Mouse (Mus musculus) kidney, adult 9 months (tissue): ENCODE measurements around the gene Kctd12.

Source experiments
- DNase-seq: peaks from one replicate; pipeline ENCODE4 v3.0.0; 2022

Kctd12 gene

GRCm38 (mm10) chr14:102982627-102983540 lies at the start of gene Kctd12:
Kctd12 (minus strand) TSS chr14:102982637.
- DNase-seq: peak; percentile 90

DNA sequence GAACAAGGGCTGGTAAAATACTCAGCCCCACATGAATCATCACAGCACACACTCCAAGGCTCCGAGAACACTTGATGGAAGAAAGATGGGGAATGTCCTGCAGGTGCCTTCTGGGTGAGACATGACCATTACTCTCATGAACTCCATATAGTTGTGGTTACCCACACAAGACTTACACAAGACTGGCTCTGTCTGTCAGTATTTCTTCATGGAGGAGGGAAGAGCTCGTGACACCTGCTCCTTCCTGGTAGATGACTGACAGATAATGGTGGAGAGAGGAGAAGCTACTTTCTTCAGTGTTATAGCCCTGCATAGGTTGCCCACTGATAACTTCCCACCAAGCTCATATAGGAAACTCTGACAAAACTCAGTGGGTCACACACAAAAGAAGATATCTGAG lies 46.8 kb upstream of the Kctd12 start:
- no peak for DNase-seq

DNA sequence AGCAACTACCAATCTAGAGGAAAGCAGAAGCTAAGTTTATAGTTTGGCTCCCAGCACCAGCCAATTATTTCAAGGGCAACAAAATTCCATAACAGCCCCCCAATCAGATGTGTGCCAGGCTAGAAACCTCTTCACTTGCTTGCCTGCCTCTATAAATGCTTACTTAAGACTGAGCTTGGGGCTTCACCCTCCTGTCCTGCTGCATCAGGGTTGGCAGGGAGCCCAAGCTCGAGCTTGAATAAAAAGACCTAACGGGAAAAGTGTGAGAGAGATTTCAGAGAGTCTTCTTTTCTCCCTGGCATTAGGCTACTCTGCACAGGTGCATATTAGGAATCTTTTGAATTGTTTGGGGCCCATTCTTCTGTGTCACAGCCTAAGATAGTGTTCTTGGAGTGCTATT lies 37.6 kb upstream of the Kctd12 start:
- DNase-seq: no peak

- no peak for DNase-seq
Measured at GRCm38 (mm10) chr14:103017009-103017408, 34.6 kb upstream of the Kctd12 start.

GRCm38 (mm10) chr14:103012563-103013150 lies 30.2 kb upstream of the Kctd12 start:
- DNase-seq: peak; percentile 70

- DNase-seq: peak; percentile 32
Measured at GRCm38 (mm10) chr14:103011782-103012181, 29.3 kb upstream of the Kctd12 start.

- DNase-seq: no peak
Measured at GRCm38 (mm10) chr14:103007737-103008136, 25.3 kb upstream of the Kctd12 start.

DNA sequence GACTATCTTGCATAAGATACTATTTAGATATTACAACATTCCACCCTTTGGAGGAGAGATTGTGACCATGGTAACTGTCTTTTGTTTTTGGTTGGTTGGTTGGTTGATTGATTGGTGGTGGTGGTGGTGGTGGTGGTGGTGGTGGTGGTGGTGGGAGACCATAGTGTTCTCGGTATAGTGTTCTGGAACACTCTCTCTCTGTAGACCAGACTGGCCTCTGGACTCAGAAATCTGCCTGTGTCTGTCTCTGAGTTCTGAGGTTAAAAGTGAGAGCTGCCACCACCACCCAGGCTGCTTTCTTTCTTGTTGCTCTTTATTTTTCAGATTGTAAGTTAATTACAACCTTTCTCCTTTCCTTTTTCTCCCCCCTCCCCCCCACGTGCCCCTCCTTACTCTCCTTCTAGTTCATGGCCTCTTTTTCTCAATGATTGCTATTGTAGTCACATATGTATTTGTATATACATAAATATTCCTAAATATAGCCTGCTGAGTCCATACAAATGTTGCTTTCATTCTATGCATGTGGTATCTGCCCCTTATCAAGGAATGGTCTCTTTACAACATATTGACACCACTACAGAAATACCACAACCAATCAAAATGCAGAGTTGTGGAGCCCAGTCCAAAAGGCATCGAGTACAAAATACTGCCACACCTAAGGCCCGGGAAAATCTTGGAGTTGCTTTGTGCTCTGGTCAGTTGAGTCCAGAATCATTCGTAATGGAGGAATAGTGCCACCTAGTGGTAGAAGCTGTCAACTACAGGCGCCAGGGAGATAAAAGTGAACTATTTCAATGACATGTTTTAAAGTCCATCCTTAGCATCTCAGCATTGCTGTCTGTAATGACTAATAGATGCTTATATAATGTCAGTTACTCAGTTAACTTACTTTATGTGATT lies 12.5 kb upstream of the Kctd12 start:
- peak; percentile 87 for DNase-seq

DNA sequence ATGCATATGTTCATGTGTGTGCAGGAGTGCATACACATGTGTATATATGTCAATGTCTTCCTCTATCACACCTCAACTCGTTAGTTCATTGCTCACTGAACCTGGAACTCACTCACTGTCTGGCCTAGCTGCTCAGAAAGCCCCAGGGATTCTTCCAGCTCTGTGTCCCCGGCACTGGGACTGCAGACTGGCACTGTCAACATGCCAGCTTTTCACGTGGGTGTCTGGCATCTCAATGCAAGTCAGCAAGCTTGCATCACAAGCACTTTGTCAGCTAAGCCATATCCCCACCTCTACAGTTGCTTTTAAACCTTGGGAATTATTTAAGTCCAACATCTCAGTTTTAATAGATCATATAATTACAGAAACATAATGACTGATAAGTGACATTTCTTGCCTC lies 8.3 kb upstream of the Kctd12 start:
- DNase-seq: no peak

GRCm38 (mm10) chr14:102989866-102990265 lies 7.4 kb upstream of the Kctd12 start:
- no peak for DNase-seq

GRCm38 (mm10) chr14:102989254-102989653 lies 6.8 kb upstream of the Kctd12 start:
- no peak for DNase-seq

- DNase-seq: no peak
Measured at GRCm38 (mm10) chr14:102987626-102988025, 5.2 kb upstream of the Kctd12 start.

DNA sequence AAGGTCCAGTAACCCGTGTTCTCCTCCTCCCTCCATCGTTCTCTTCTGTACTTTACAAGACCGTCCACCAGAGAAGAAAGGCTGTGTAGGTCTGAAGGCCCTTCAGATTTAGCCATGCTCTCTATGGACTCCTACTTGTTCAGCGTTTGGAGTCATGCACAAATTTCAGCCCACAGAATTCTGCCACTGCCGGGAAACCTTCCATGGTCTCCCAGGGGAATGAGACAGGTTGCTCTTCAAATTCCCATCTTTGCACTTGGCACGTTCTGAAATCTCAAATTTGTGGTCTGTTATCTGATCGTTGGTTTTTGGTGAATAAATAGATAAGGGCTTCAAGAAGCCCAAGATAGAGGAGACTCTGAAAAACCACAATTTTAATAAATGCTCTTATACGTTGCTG lies 1.2 kb upstream of the Kctd12 start:
- DNase-seq: no peak

DNA sequence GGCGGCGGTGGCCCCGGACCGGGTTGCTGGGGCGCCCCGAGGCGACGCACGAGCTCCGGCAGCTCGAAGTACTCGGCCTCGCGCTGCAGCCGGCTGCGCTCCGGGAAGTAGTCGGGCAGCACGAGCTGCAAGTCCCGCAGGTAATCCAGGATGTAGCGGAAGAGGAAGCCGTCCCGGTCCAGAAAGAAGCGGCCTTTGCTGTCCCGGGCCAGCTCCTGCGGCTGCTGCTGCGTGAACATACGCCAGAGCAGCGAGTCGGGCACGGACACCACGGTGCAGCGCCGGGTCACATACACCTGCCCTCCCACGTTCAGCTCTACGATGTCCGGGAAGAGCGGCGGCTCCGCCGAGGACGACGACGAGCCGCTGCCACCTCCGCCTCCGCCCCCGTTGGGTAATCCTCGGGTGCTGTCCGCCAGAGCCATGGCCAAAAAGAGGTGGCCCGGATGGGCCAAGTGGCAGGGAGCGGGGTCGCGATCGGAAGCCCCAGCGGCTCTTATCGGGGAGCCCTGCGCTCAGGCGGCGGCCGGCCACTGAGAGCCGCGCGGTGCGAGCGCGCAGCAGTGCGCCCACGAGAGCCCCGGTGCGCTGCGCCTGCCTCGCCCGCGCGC lies 316 bp downstream of the Kctd12 start:
- DNase-seq: peak; percentile 49

- DNase-seq: peak; percentile 70
Measured at GRCm38 (mm10) chr14:102981441-102982015, 909 bp downstream of the Kctd12 start.

DNA sequence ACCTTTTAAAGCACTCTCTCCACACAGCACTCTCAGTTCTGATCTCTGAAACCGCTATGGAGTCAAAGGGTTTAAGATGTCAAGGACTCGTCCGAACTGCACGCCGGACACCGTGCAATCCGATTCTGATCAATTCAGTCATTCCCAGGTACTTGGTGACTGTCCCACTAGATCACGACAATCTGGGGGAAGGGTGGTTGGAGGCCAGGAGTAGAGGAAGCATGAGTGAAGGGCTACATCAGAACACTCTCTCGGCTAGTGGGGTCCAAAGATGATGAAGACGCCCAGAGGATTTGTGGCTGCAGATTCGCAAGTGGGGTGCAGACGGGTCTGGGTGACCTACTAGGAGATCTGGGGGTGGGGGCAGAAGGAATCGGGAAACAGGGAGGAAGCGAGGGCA lies 1.5 kb downstream of the Kctd12 start:
- no peak for DNase-seq

GRCm38 (mm10) chr14:102980481-102980880 lies 2.0 kb downstream of the Kctd12 start:
- DNase-seq: peak; percentile 32

DNA sequence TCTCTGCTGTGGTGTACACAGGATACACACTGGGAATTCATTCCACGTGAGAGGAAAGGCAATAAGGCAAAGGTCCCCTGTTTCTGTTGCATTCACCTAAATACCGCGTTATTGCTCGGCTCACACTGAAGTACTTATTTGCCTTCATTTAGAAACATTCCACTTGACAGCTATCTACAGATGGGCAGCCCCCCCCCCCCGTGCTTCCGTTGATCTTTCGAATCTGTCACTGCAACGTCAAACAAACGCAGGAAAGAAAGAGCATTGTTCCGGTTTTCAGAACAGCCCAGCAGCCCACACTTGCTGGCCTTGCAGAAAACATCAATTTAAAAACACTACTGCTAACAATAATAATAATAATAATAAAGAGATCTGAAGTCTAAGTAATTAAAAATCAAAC lies 2.6 kb downstream of the Kctd12 start:
- no peak for DNase-seq

- DNase-seq: peak; percentile 46
Measured at GRCm38 (mm10) chr14:102975865-102976264, 6.6 kb downstream of the Kctd12 start.

- DNase-seq: no peak
Measured at GRCm38 (mm10) chr14:102968824-102969223, 13.6 kb downstream of the Kctd12 start.

DNA sequence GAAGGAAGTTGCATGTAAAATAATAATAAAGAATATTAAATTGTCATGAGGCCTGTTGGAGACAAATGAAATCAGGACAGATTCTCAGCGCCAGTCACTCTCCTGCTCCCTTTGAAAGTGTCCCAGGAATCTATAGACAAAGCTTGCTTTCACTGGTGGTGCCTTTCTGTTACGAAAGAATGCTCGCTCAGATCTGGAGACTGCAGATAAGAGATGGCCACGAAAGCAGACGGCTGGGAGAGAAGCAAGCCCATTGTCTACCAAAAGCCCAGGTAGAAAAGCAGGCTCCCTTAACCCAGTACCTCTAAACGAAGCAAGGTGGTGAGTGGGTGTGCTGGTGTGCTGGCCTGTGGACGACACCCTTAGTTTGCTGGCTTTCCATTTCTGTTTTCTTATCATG lies 16.2 kb downstream of the Kctd12 start:
- DNase-seq: no peak

GRCm38 (mm10) chr14:102965841-102966240 lies 16.6 kb downstream of the Kctd12 start:
- DNase-seq: no peak
